Mouse (Mus musculus): ENCODE results near the gene Ddx59. TPM values are rescaled to one million over a fixed set of nuclear protein-coding genes. Genes with fewer than 3 reads are reported as not detected.

The Ddx59 gene
- polyA plus RNA-seq (2014; fragmentation: Illumina TruSeq; extraction: RNeasy Lipid Tissue Mini Kit (QIAGEN cat#74804); ENCODE audit: low replicate concordance): 0.71 TPM

GRCm38 (mm10) chr1:136414798-136415755 is at the start of gene Ddx59:
Gene Ddx59, plus strand, starts transcription at chr1:136415271.

GRCm38 (mm10) chr1:136466143-136466811 is 51.2 kb downstream of the Ddx59 start, which contains the start of gene Kif14:
Gene Kif14, plus strand, starts transcription at chr1:136466343.

Other genes with a start within 250 kb of the Ddx59 start
- gene Mroh3, start 202.4 kb upstream of the Ddx59 start, polyA plus RNA-seq (2014; fragmentation: Illumina TruSeq; extraction: RNeasy Lipid Tissue Mini Kit (QIAGEN cat#74804); ENCODE audit: low replicate concordance): 1.3 TPM
- 1.7 TPM for gene Inava, start 181.0 kb upstream of the Ddx59 start, polyA plus RNA-seq (2014; fragmentation: Illumina TruSeq; extraction: RNeasy Lipid Tissue Mini Kit (QIAGEN cat#74804); ENCODE audit: low replicate concordance)
- gene Gpr25, start 154.4 kb upstream of the Ddx59 start, polyA plus RNA-seq (2014; fragmentation: Illumina TruSeq; extraction: RNeasy Lipid Tissue Mini Kit (QIAGEN cat#74804); ENCODE audit: low replicate concordance): not detected
- gene Camsap2, start 69.2 kb upstream of the Ddx59 start, polyA plus RNA-seq (2014; fragmentation: Illumina TruSeq; extraction: RNeasy Lipid Tissue Mini Kit (QIAGEN cat#74804); ENCODE audit: low replicate concordance): 7.7 TPM
- 1.2 TPM for gene Kif14, start 51.1 kb downstream of the Ddx59 start, polyA plus RNA-seq (2014; fragmentation: Illumina TruSeq; extraction: RNeasy Lipid Tissue Mini Kit (QIAGEN cat#74804); ENCODE audit: low replicate concordance)
- gene Zfp281, start 209.6 kb downstream of the Ddx59 start, polyA plus RNA-seq (2014; fragmentation: Illumina TruSeq; extraction: RNeasy Lipid Tissue Mini Kit (QIAGEN cat#74804); ENCODE audit: low replicate concordance): 20.4 TPM